Mouse (Mus musculus): ENCODE results near the gene Kcne3.

DNA sequence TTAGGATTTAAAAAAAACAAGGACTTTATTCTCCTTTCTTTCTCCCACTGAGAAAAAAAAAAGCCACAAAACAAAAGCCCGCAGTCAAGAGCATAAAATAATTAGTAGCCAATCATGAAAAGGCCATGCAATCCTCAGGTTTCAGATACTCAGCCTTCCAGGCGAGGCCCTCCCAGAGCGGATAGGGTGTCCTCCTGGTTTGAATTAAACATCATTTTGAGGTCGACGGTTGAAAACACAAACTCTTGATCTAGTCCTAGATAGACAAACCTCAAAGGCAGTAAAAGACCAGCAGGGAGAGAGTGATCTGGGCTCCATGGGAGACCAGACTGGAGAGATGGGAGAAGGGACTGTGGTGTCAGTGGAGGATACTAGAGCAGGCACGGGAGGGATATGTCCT lies 28.6 kb downstream of the Kcne3 start:
- no peak for TF ChIP-seq ZNF384 (IDR thresholded peaks at IDR 0.05; ENCODE audit: low read depth, low read length)
- no peak for TF ChIP-seq HCFC1 (IDR thresholded peaks at IDR 0.05; ENCODE audit: borderline replicate concordance, insufficient read depth, low read length)

Measured in ES-E14 (cell line).